Mouse (Mus musculus): ENCODE measurements around the gene Capn11.

The Capn11 gene

GRCm38 (mm10) chr17:45682843-45683242 is 23.7 kb upstream of the Capn11 start:
- DNase-seq (ENCODE audit: extremely low spot score), result no peak

GRCm38 (mm10) chr17:45681588-45681987 is 22.5 kb upstream of the Capn11 start:
- DNase-seq (ENCODE audit: extremely low spot score), result no peak

GRCm38 (mm10) chr17:45680391-45680980 is 21.4 kb upstream of the Capn11 start:
- DNase-seq (ENCODE audit: extremely low spot score), result peak; percentile 55

- peak; percentile 54 for DNase-seq (ENCODE audit: extremely low spot score)
Measured at GRCm38 (mm10) chr17:45678106-45678505, 19.0 kb upstream of the Capn11 start.

GRCm38 (mm10) chr17:45672598-45672997 is 13.5 kb upstream of the Capn11 start:
- DNase-seq (ENCODE audit: extremely low spot score), result no peak

GRCm38 (mm10) chr17:45671821-45672220 is 12.7 kb upstream of the Capn11 start:
- DNase-seq (ENCODE audit: extremely low spot score), result no peak

- no peak for DNase-seq (ENCODE audit: extremely low spot score)
Measured at GRCm38 (mm10) chr17:45667986-45668385, 8.9 kb upstream of the Capn11 start.

GRCm38 (mm10) chr17:45667481-45667880 is 8.4 kb upstream of the Capn11 start:
- DNase-seq (ENCODE audit: extremely low spot score), result no peak

- DNase-seq (ENCODE audit: extremely low spot score), result no peak
Measured at GRCm38 (mm10) chr17:45666091-45666490, 7.0 kb upstream of the Capn11 start.

GRCm38 (mm10) chr17:45664608-45665007 is 5.5 kb upstream of the Capn11 start:
- no peak for DNase-seq (ENCODE audit: extremely low spot score)

GRCm38 (mm10) chr17:45663106-45663919 is 4.2 kb upstream of the Capn11 start:
- DNase-seq (ENCODE audit: extremely low spot score), result peak; percentile 77

- peak; percentile 26 for DNase-seq (ENCODE audit: extremely low spot score)
Measured at GRCm38 (mm10) chr17:45655820-45656219, 3.3 kb downstream of the Capn11 start.

GRCm38 (mm10) chr17:45653233-45653632 is 5.9 kb downstream of the Capn11 start:
- no peak for DNase-seq (ENCODE audit: extremely low spot score)

- DNase-seq (ENCODE audit: extremely low spot score), result no peak
Measured at GRCm38 (mm10) chr17:45644185-45644584, 14.9 kb downstream of the Capn11 start.

GRCm38 (mm10) chr17:45642701-45643100 is 16.4 kb downstream of the Capn11 start:
- peak; percentile 68 for DNase-seq (ENCODE audit: extremely low spot score)

GRCm38 (mm10) chr17:45641981-45642380 is 17.1 kb downstream of the Capn11 start:
- DNase-seq (ENCODE audit: extremely low spot score), result no peak

GRCm38 (mm10) chr17:45638596-45639295 is 20.4 kb downstream of the Capn11 start:
- DNase-seq (ENCODE audit: extremely low spot score), result no peak

GRCm38 (mm10) chr17:45634033-45634432 is 25.1 kb downstream of the Capn11 start:
- DNase-seq (ENCODE audit: extremely low spot score), result no peak

- DNase-seq (ENCODE audit: extremely low spot score), result no peak
Measured at GRCm38 (mm10) chr17:45631940-45632339, 27.2 kb downstream of the Capn11 start.

- DNase-seq (ENCODE audit: extremely low spot score), result no peak
Measured at GRCm38 (mm10) chr17:45630992-45631391, 28.1 kb downstream of the Capn11 start.

- peak; percentile 83 for DNase-seq (ENCODE audit: extremely low spot score)
Measured at GRCm38 (mm10) chr17:45629861-45630694, 29.0 kb downstream of the Capn11 start.
